Mouse (Mus musculus) brain, embryonic 14.5 days (tissue): Measurements from ENCODE around the gene Sipa1l1.

Source experiments
- CTCF ChIP-seq: fragments of 200-500 bp; IDR thresholded peaks from 2 replicates; pipeline ENCODE4 v1.5.1; 2012; ENCODE audit warnings: inconsistent platforms, mild to moderate bottlenecking, moderate library complexity, borderline replicate concordance; ENCODE audit not compliant: insufficient read depth, insufficient read length; ENCODE audit errors: extremely low read depth
- POLR2A ChIP-seq: fragments of 200-500 bp; IDR thresholded peaks from 2 replicates; pipeline ENCODE4 v1.6.1; 2012; ENCODE audit warnings: mild to moderate bottlenecking, inconsistent platforms, borderline replicate concordance; ENCODE audit not compliant: poor library complexity, insufficient read depth, insufficient read length, severe bottlenecking; ENCODE audit errors: extremely low read depth

GRCm38 (mm10) chr12:82334550-82334949 is 165.4 kb downstream of the Sipa1l1 start:
- no peak for TF ChIP-seq CTCF
- TF ChIP-seq POLR2A = no peak
